Mouse (Mus musculus): ENCODE measurements at regions not wholly inside any gene's neighbourhood (a gene's known extent, or its start where the extent isn't known, plus 50 kb on each side); places are given as distances from the start of the nearest gene placed in this dataset.

GRCm38 (mm10) chr12:9275697-9276096, 245.9 kb downstream of the Ttc32 start:
- WGBS: 88% methylated on average over 7 of the region's 7 CpGs

GRCm38 (mm10) chr12:9278735-9279134, 248.9 kb downstream of the Ttc32 start:
- 46% methylated on average over 5 of the region's 5 CpGs for WGBS
- no peak for TF ChIP-seq CTCF (IDR thresholded peaks at IDR 0.05; ENCODE audit: extremely low read depth, insufficient read depth, insufficient read length, insufficient replicate concordance)
- TF ChIP-seq POLR2A (IDR thresholded peaks at IDR 0.05; ENCODE audit: low read depth, low read length): no peak
- no peak for DNase-seq (ENCODE audit: low read depth in 1 of 2, low spot score in 2 of 2)

More at GRCm38 (mm10) chr12:9275697-9276096, 245.9 kb downstream of the Ttc32 start:
- Histone ChIP-seq H3K27ac (ENCODE audit: insufficient read depth, low read length) (no peak overlapping the region), H3K4me1 (ENCODE audit: control insufficient read depth, insufficient read depth, insufficient read length) (no peaks in the 10 kb centered on the region), H3K36me3 (ENCODE audit: control insufficient read depth, insufficient read depth, low read length) (no peaks in the 10 kb centered on the region), H3K4me3 (ENCODE audit: extremely low read depth, insufficient read depth, insufficient read length) (no peak overlapping the region), H3K27me3 (ENCODE audit: control insufficient read depth, insufficient read depth, low read length) (no peaks in the 10 kb centered on the region)
- TF ChIP-seq CTCF (IDR thresholded peaks at IDR 0.05; ENCODE audit: extremely low read depth, insufficient read depth, insufficient read length, insufficient replicate concordance): no peak
- TF ChIP-seq POLR2A (IDR thresholded peaks at IDR 0.05; ENCODE audit: low read depth, low read length): no peak
- DNase-seq (ENCODE audit: low read depth in 1 of 2, low spot score in 2 of 2): no peak

GRCm38 (mm10) chr12:9279893-9280605, 250.3 kb downstream of the Ttc32 start:
- 55% methylated on average over 5 of the region's 5 CpGs for WGBS

More at GRCm38 (mm10) chr12:9278735-9279134, 248.9 kb downstream of the Ttc32 start:
- Histone ChIP-seq H3K27ac (ENCODE audit: insufficient read depth, low read length) (no peak overlapping the region), H3K36me3 (ENCODE audit: control insufficient read depth, insufficient read depth, low read length) (no peaks in the 10 kb centered on the region), H3K4me1 (ENCODE audit: control insufficient read depth, insufficient read depth, insufficient read length) (no peaks in the 10 kb centered on the region), H3K27me3 (ENCODE audit: control insufficient read depth, insufficient read depth, low read length) (no peaks in the 10 kb centered on the region), H3K4me3 (ENCODE audit: extremely low read depth, insufficient read depth, insufficient read length) (no peak overlapping the region)

GRCm38 (mm10) chr12:9287271-9287670, 257.5 kb downstream of the Ttc32 start:
- TF ChIP-seq POLR2A (IDR thresholded peaks at IDR 0.05; ENCODE audit: low read depth, low read length) (no peak), CTCF (IDR thresholded peaks at IDR 0.05; ENCODE audit: extremely low read depth, insufficient read depth, insufficient read length, insufficient replicate concordance) (no peak)
- no peaks in the 10 kb centered on the region for H3K4me1 ChIP-seq (ENCODE audit: control insufficient read depth, insufficient read depth, insufficient read length)

More at GRCm38 (mm10) chr12:9279893-9280605, 250.3 kb downstream of the Ttc32 start:
- no peak overlapping the region for H3K4me3 ChIP-seq (ENCODE audit: extremely low read depth, insufficient read depth, insufficient read length)
- TF ChIP-seq POLR2A (IDR thresholded peaks at IDR 0.05; ENCODE audit: low read depth, low read length): no peak
- TF ChIP-seq CTCF (IDR thresholded peaks at IDR 0.05; ENCODE audit: extremely low read depth, insufficient read depth, insufficient read length, insufficient replicate concordance): no peak
- H3K27ac ChIP-seq (ENCODE audit: insufficient read depth, low read length): no peak overlapping the region
- DNase-seq (ENCODE audit: low read depth in 1 of 2, low spot score in 2 of 2): no peak
- H3K27me3 ChIP-seq (ENCODE audit: control insufficient read depth, insufficient read depth, low read length): no peaks in the 10 kb centered on the region
- no peaks in the 10 kb centered on the region for H3K4me1 ChIP-seq (ENCODE audit: control insufficient read depth, insufficient read depth, insufficient read length)
- no peaks in the 10 kb centered on the region for H3K36me3 ChIP-seq (ENCODE audit: control insufficient read depth, insufficient read depth, low read length)

GRCm38 (mm10) chr12:9292656-9293055, 262.9 kb downstream of the Ttc32 start:
- no peak overlapping the region for H3K27ac ChIP-seq (ENCODE audit: insufficient read depth, low read length)
- TF ChIP-seq CTCF (IDR thresholded peaks at IDR 0.05; ENCODE audit: extremely low read depth, insufficient read depth, insufficient read length, insufficient replicate concordance): no peak
- TF ChIP-seq POLR2A (IDR thresholded peaks at IDR 0.05; ENCODE audit: low read depth, low read length): no peak

More at GRCm38 (mm10) chr12:9287271-9287670, 257.5 kb downstream of the Ttc32 start:
- H3K4me3 ChIP-seq (ENCODE audit: extremely low read depth, insufficient read depth, insufficient read length): no peak overlapping the region
- H3K36me3 ChIP-seq (ENCODE audit: control insufficient read depth, insufficient read depth, low read length): no peaks in the 10 kb centered on the region
- WGBS: 89% methylated on average over 2 of the region's 2 CpGs
- H3K27me3 ChIP-seq (ENCODE audit: control insufficient read depth, insufficient read depth, low read length): no peaks in the 10 kb centered on the region
- DNase-seq (ENCODE audit: low read depth in 1 of 2, low spot score in 2 of 2): no peak
- H3K27ac ChIP-seq (ENCODE audit: insufficient read depth, low read length): no peak overlapping the region

GRCm38 (mm10) chr12:9295211-9295610, 265.4 kb downstream of the Ttc32 start:
- Histone ChIP-seq H3K36me3 (ENCODE audit: control insufficient read depth, insufficient read depth, low read length) (no peaks in the 10 kb centered on the region), H3K4me3 (ENCODE audit: extremely low read depth, insufficient read depth, insufficient read length) (no peak overlapping the region), H3K27ac (ENCODE audit: insufficient read depth, low read length) (no peak overlapping the region), H3K27me3 (ENCODE audit: control insufficient read depth, insufficient read depth, low read length) (no peaks in the 10 kb centered on the region), H3K4me1 (ENCODE audit: control insufficient read depth, insufficient read depth, insufficient read length) (no peaks in the 10 kb centered on the region)
- TF ChIP-seq POLR2A (IDR thresholded peaks at IDR 0.05; ENCODE audit: low read depth, low read length) (no peak), CTCF (IDR thresholded peaks at IDR 0.05; ENCODE audit: extremely low read depth, insufficient read depth, insufficient read length, insufficient replicate concordance) (no peak)
- 87% methylated on average over 3 of the region's 3 CpGs for WGBS
- no peak for DNase-seq (ENCODE audit: low read depth in 1 of 2, low spot score in 2 of 2)

More at GRCm38 (mm10) chr12:9292656-9293055, 262.9 kb downstream of the Ttc32 start:
- H3K27me3 ChIP-seq (ENCODE audit: control insufficient read depth, insufficient read depth, low read length): no peaks in the 10 kb centered on the region
- no peak overlapping the region for H3K4me3 ChIP-seq (ENCODE audit: extremely low read depth, insufficient read depth, insufficient read length)
- H3K4me1 ChIP-seq (ENCODE audit: control insufficient read depth, insufficient read depth, insufficient read length): no peaks in the 10 kb centered on the region
- DNase-seq (ENCODE audit: low read depth in 1 of 2, low spot score in 2 of 2): no peak
- H3K36me3 ChIP-seq (ENCODE audit: control insufficient read depth, insufficient read depth, low read length): no peaks in the 10 kb centered on the region
